Mouse (Mus musculus): ENCODE results near the gene Plcb4. TPM values are rescaled to one million over a fixed set of nuclear protein-coding genes. Genes with fewer than 3 reads are reported as not detected.

Gene Plcb4
- 124 and 149 TPM in 2 replicates for polyA plus RNA-seq (2015; fragmentation: Nextera tagmentation; extraction: Ambion mirVana)

DNA sequence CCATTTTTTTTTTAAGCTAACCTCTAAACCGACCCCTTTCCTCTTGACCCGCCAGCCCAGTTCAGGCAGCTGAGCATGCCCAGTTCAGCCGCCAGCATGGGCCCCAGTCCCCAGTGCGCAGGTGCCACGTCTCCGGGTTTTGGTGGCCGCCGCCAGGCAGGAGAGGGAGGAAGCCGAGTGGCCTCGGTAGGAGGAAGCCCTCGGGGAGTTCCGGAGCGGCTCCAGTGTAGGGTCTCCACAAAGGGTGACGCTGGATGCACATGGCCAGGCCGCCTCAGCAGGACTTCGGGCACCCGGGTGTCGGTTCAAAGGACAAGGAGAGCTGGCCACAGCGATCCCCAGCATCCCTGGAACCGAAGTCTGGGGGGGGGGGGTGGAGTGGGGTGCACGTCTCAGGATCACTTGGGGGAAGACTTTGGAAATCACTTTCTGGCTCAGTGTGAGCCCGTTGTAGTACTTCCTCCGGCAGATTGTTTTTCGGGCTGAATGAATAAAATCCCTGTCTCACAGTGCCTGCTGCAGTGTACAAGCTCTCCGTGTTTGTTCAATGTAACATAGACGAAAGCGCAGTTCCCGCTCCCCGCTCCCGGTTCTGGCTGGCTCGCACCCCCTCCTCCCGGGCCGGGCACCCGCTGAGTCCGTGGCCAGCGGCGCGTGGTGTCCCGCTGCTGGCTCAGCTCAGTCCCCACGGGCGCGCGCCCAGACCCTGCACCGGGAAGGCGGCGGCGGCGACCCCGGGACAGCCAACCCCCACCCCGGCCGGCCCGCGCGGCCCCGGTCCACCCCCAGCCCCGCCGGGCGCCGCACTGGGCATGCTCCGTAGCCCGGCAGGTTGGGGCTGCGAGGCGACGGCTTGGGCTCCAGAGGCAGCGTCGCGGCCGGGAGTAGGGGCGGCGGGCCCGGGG, at the start of gene Plcb4:
TSS of gene Plcb4 (plus strand) at position 526 of the 905 bp plus-strand sequence.

DNA sequence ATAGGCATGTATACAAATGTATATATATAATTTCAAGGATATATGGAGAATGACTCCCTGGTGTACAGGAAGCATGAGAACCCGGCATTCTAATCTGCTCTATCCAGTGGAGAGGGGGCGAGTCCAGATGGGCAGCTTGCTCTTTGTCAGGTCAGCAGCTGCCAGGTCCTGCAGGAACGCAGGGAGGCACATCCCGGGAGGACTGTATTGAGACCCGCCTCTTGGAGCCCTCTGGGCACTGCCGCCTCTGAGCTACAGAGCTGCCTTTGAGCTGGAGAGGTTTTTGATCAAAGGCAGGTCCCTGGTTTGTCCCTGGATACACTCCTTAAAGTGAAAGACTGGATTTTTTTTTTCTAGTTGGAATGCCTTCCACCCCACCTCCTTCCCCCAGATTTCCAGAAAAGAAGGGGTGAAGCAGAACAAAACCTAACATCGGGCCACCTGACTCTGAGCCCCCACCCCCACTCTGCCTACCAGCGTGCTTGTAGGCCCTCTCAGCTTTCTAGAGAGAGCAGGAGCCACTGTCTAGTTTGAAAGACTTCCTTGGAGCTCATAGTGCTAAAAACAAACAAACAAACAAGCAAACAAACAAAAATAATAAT, 393.0 kb downstream of the Plcb4 start, which contains the start of gene Lamp5:
TSS of gene Lamp5 (plus strand) at position 552 of the 602 bp plus-strand sequence.

